Mouse (Mus musculus): Measurements from ENCODE around the gene Tmcc3. TPM values are rescaled to one million over a fixed set of nuclear protein-coding genes. Genes with fewer than 3 reads are reported as not detected.

The Tmcc3 gene
- polyA plus RNA-seq, 1 experiment from 2014 or later: 5.7 TPM

DNA sequence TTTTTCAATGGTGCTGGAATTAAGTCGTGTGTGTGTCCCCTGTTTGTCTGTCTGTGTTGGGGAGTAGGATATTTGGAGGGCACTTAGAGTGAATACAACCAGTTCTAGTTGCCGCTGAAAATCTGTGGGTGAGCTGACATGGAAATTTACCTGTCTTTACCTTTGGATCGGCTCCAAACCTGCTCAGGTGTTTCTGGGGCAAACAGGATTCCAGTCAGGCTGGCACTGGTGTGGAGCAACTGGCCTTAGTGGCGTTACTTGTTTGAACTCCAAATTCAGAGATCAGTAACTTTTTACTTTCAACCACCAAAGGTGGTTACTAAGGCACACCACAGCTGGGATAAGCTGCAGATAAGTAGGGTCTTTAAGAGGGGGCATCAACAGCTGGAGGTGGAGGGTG, 1.4 kb downstream of the Tmcc3 start:
- 88% methylated on average over 4 of the region's 4 CpGs for WGBS
- no peak overlapping the region for H3K4me3 ChIP-seq (ENCODE audit: low read depth, low read length)
- H3K27me3 ChIP-seq (ENCODE audit: control insufficient read depth, insufficient read depth, low read length): peaks cover 7% of the 10 kb centered on the region; the same call in 1 of the 2 replicates
- H3K27ac ChIP-seq (ENCODE audit: low read depth, low read length): no peak overlapping the region
- H3K36me3 ChIP-seq (ENCODE audit: control insufficient read depth, insufficient read depth, low read length): no peaks in the 10 kb centered on the region
- H3K9me3 ChIP-seq (ENCODE audit: control insufficient read depth, low read length): no peaks in the 10 kb centered on the region
- H3K4me1 ChIP-seq (replicated peaks; ENCODE audit: control insufficient read depth, insufficient read depth, low read length): 0 out of 2 replicates have a peak, but pooled peaks cover 2% of the 10 kb centered on the region
- no peak overlapping the region for H3K9ac ChIP-seq (ENCODE audit: low read depth, low read length)
- no peak overlapping the region for H3K4me2 ChIP-seq (replicated peaks; ENCODE audit: low read depth, low read length)
- ATAC-seq (ENCODE audit: low FRiP score): no peak
- DNase-seq (ENCODE audit: low spot score): no peak

DNA sequence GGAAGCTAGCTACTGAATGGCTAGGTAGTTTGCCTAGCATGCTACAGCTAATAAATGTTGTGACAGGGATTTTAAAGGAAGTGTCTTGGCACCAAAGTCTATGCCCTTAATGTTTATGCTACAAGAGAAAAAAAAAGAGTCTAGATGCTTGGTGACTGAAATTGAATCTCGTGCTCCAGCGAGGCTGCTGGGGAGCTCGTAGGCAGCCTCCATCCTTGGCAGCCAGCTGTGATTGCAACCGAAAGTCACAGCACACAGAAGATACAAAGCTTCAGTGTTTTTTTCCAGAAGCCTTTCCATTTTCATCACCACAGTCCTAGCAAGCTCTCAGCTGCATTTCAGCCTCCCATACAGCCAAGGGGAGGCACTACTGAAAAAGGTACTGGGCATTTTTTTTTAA, 6.8 kb downstream of the Tmcc3 start:
- Histone ChIP-seq H3K4me2 (replicated peaks; ENCODE audit: low read depth, low read length) (no peak overlapping the region), H3K9ac (ENCODE audit: low read depth, low read length) (no peak overlapping the region), H3K4me1 (replicated peaks; ENCODE audit: control insufficient read depth, insufficient read depth, low read length) (no peaks in the 10 kb centered on the region), H3K9me3 (ENCODE audit: control insufficient read depth, low read length) (no peaks in the 10 kb centered on the region), H3K27ac (ENCODE audit: low read depth, low read length) (no peak overlapping the region), H3K36me3 (ENCODE audit: control insufficient read depth, insufficient read depth, low read length) (no peaks in the 10 kb centered on the region), H3K27me3 (ENCODE audit: control insufficient read depth, insufficient read depth, low read length) (no peaks in the 10 kb centered on the region), H3K4me3 (ENCODE audit: low read depth, low read length) (no peak overlapping the region)
- WGBS: 54% methylated on average over 4 of the region's 4 CpGs
- DNase-seq (ENCODE audit: low spot score) (no peak), ATAC-seq (ENCODE audit: low FRiP score) (no peak)

DNA sequence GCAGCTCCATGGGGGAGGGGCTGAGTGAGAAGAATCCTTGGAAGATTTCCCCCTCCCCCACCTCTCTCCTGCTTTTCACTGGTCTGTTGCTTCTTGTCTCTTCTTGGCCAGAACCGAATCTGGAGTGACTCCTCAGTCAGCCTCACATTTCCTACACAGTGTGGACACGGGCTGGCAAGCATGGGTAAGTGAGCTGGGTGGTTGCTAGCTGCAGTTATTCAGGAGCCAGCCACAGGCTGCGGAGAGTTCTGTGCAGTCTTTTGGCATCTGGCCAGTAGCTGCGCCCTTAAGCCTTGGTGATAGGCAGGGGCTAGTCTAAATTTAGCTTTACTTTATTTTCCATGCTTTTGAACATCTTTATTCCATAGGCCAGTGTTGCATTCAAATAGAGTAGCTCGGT, 18.2 kb downstream of the Tmcc3 start:
- Histone ChIP-seq H3K4me2 (replicated peaks; ENCODE audit: low read depth, low read length) (no peak overlapping the region), H3K27me3 (ENCODE audit: control insufficient read depth, insufficient read depth, low read length) (no peaks in the 10 kb centered on the region), H3K27ac (ENCODE audit: low read depth, low read length) (no peak overlapping the region), H3K36me3 (ENCODE audit: control insufficient read depth, insufficient read depth, low read length) (no peaks in the 10 kb centered on the region), H3K9me3 (ENCODE audit: control insufficient read depth, low read length) (no peaks in the 10 kb centered on the region; the same call in 1 of the 2 replicates), H3K9ac (ENCODE audit: low read depth, low read length) (no peak overlapping the region), H3K4me3 (ENCODE audit: low read depth, low read length) (no peak overlapping the region), H3K4me1 (replicated peaks; ENCODE audit: control insufficient read depth, insufficient read depth, low read length) (no peaks in the 10 kb centered on the region)
- no peak for DNase-seq (ENCODE audit: low spot score)
- ATAC-seq (ENCODE audit: low FRiP score): no peak
- WGBS: 62% methylated on average over 5 of the region's 5 CpGs

DNA sequence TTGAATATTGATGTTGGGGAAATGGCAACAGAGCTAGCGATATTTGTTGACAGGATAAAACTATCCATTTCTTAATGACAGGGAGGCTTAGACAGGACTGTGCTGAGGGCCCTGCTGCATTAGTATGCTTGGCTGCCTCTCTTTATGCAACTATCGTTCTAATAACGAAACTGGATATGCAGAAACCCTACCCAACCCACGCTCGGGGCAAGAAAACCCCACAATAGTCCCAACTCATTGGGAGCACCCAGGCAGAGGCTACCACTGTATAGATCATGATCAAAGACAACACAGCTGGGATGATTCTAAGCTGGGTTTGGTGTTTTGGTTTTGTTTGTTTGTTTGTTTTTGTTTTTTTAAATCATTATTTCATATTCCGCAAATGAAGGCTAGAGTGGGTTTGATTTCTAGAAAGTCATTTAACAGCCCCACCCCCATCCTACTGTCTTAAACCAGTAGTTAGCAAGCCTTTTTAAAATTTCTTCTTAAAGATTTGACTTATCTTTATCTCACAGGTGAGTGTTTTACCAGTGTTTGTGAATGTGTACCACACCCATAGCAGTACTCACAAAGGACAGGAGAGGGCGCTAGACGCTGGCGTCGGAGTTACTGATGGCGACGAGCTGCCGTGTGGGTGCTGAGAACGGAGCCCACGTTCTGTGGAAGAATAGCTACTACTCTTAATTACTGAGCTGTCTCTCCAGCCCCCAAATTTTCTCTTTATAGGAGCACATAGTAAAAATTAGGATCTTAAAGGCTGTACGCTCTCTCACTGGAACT, 20.8 kb downstream of the Tmcc3 start:
- H3K4me2 ChIP-seq (replicated peaks; ENCODE audit: low read depth, low read length): no peak overlapping the region
- H3K36me3 ChIP-seq (ENCODE audit: control insufficient read depth, insufficient read depth, low read length): no peaks in the 10 kb centered on the region
- no peak overlapping the region for H3K27ac ChIP-seq (ENCODE audit: low read depth, low read length)
- no peak overlapping the region for H3K9ac ChIP-seq (ENCODE audit: low read depth, low read length)
- ATAC-seq (ENCODE audit: low FRiP score): no peak
- DNase-seq (ENCODE audit: low spot score): no peak
- 82% methylated on average over 16 of the region's 16 CpGs for WGBS
- no peaks in the 10 kb centered on the region; the same call in 1 of the 2 replicates for H3K9me3 ChIP-seq (ENCODE audit: control insufficient read depth, low read length)
- H3K4me3 ChIP-seq (ENCODE audit: low read depth, low read length): no peak overlapping the region
- no peaks in the 10 kb centered on the region for H3K4me1 ChIP-seq (replicated peaks; ENCODE audit: control insufficient read depth, insufficient read depth, low read length)
- no peaks in the 10 kb centered on the region for H3K27me3 ChIP-seq (ENCODE audit: control insufficient read depth, insufficient read depth, low read length)

DNA sequence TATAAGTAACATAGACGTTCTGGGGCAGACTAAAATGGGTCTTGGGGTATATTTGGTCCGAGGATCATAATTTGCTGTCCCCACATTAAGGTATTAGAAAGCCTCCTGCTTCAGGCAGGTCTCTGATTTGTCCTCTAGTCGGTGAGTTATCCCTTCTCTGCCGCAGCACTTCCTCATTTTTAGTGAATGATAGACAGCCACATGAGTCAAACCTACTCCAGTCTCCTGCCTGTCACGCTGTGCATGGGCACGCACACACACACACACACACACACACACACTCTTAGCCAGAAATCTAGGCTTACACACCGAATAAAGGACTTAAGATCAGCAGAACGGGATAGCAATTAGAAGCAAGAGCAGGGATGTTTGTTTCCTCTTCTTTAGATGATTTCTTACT, 21.6 kb downstream of the Tmcc3 start:
- H3K27ac ChIP-seq (ENCODE audit: low read depth, low read length): no peak overlapping the region
- no peaks in the 10 kb centered on the region for H3K27me3 ChIP-seq (ENCODE audit: control insufficient read depth, insufficient read depth, low read length)
- 91% methylated on average over 8 of the region's 8 CpGs for WGBS
- no peak for DNase-seq (ENCODE audit: low spot score)
- H3K4me2 ChIP-seq (replicated peaks; ENCODE audit: low read depth, low read length): no peak overlapping the region
- no peaks in the 10 kb centered on the region; the same call in 1 of the 2 replicates for H3K9me3 ChIP-seq (ENCODE audit: control insufficient read depth, low read length)
- H3K4me3 ChIP-seq (ENCODE audit: low read depth, low read length): no peak overlapping the region
- H3K36me3 ChIP-seq (ENCODE audit: control insufficient read depth, insufficient read depth, low read length): no peaks in the 10 kb centered on the region
- no peaks in the 10 kb centered on the region for H3K4me1 ChIP-seq (replicated peaks; ENCODE audit: control insufficient read depth, insufficient read depth, low read length)
- no peak for ATAC-seq (ENCODE audit: low FRiP score)
- H3K9ac ChIP-seq (ENCODE audit: low read depth, low read length): no peak overlapping the region

DNA sequence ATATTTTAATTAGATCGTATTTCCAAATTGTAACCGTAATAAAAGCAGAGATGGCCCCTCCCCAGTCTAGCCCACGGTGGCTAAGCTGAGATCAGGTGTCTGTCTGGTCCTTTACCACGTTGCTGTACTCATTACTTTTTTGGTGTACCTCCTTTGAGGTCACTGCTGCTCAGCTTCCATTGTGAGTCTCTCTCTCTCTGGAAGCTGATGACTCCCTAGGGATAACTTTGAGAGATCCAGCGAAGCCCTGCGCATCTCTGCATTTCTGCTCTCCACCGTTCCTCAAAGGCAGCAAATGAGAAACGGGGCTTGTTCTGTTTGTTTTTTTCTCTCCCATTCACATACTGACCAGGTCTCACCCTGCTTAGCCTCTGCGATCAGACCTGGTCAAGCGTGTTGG, 23.3 kb downstream of the Tmcc3 start:
- ATAC-seq (ENCODE audit: low FRiP score): no peak
- H3K9me3 ChIP-seq (ENCODE audit: control insufficient read depth, low read length): no peaks in the 10 kb centered on the region
- 81% methylated on average over 10 of the region's 10 CpGs for WGBS

DNA sequence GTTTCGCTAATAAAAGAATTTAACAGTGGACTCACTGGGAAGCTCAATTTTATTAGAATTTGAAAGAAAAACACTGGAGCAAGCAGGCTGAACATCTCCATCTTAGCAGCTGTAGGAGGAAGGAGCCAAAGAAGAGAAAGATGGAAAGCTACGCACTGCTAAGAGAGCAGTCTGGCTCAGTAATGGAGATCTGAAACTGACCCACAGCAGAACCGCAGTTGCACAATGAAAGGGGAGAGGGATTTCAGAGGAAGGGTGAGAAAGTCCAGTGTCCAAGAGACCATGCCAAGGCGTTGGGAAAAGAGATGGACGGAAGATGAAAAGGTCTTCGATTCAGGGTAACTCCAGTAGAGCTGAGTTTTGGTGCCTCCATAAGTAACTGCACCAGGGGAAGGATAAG, 24.3 kb downstream of the Tmcc3 start:
- ATAC-seq (ENCODE audit: low FRiP score): no peak
- Histone ChIP-seq H3K36me3 (ENCODE audit: control insufficient read depth, insufficient read depth, low read length) (no peaks in the 10 kb centered on the region), H3K27me3 (ENCODE audit: control insufficient read depth, insufficient read depth, low read length) (no peaks in the 10 kb centered on the region), H3K27ac (ENCODE audit: low read depth, low read length) (no peak overlapping the region), H3K9ac (ENCODE audit: low read depth, low read length) (no peak overlapping the region), H3K4me1 (replicated peaks; ENCODE audit: control insufficient read depth, insufficient read depth, low read length) (no peaks in the 10 kb centered on the region), H3K4me2 (replicated peaks; ENCODE audit: low read depth, low read length) (no peak overlapping the region), H3K9me3 (ENCODE audit: control insufficient read depth, low read length) (no peaks in the 10 kb centered on the region), H3K4me3 (ENCODE audit: low read depth, low read length) (no peak overlapping the region)
- no peak for DNase-seq (ENCODE audit: low spot score)
- WGBS: 93% methylated on average over 6 of the region's 6 CpGs

More for the DNA sequence above, 23.3 kb downstream of the Tmcc3 start:
- no peaks in the 10 kb centered on the region for H3K4me1 ChIP-seq (replicated peaks; ENCODE audit: control insufficient read depth, insufficient read depth, low read length)
- no peak overlapping the region for H3K27ac ChIP-seq (ENCODE audit: low read depth, low read length)
- no peaks in the 10 kb centered on the region for H3K27me3 ChIP-seq (ENCODE audit: control insufficient read depth, insufficient read depth, low read length)
- DNase-seq (ENCODE audit: low spot score): no peak
- no peak overlapping the region for H3K4me2 ChIP-seq (replicated peaks; ENCODE audit: low read depth, low read length)
- no peaks in the 10 kb centered on the region for H3K36me3 ChIP-seq (ENCODE audit: control insufficient read depth, insufficient read depth, low read length)
- H3K4me3 ChIP-seq (ENCODE audit: low read depth, low read length): no peak overlapping the region
- no peak overlapping the region for H3K9ac ChIP-seq (ENCODE audit: low read depth, low read length)

DNA sequence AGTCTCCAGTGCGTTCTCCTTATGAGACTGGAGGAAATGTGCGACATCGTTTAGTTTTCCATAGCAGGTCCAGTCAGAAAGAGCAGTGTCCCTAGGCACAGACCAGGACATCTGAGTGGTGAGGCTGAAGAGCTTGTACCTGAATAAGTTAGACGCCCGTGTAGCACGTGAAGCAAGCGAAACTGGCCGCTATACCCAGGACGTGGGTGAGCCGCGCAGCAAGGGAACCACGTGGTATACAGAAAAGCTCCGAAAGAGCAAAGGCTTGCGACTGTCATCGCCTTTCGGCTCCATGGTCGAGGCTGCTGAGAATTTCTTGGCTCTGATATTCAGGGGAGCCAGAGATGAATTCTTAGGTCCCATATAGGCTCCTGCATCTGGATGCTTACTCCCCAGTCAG, 29.8 kb downstream of the Tmcc3 start:
- no peak overlapping the region for H3K27ac ChIP-seq (ENCODE audit: low read depth, low read length)
- no peaks in the 10 kb centered on the region for H3K9me3 ChIP-seq (ENCODE audit: control insufficient read depth, low read length)
- no peak overlapping the region for H3K9ac ChIP-seq (ENCODE audit: low read depth, low read length)
- no peak overlapping the region for H3K4me2 ChIP-seq (replicated peaks; ENCODE audit: low read depth, low read length)
- H3K27me3 ChIP-seq (ENCODE audit: control insufficient read depth, insufficient read depth, low read length): no peaks in the 10 kb centered on the region
- no peaks in the 10 kb centered on the region for H3K4me1 ChIP-seq (replicated peaks; ENCODE audit: control insufficient read depth, insufficient read depth, low read length)
- WGBS: 72% methylated on average over 17 of the region's 17 CpGs
- DNase-seq (ENCODE audit: low spot score): no peak
- no peaks in the 10 kb centered on the region for H3K36me3 ChIP-seq (ENCODE audit: control insufficient read depth, insufficient read depth, low read length)
- no peak overlapping the region for H3K4me3 ChIP-seq (ENCODE audit: low read depth, low read length)
- ATAC-seq (ENCODE audit: low FRiP score): no peak

DNA sequence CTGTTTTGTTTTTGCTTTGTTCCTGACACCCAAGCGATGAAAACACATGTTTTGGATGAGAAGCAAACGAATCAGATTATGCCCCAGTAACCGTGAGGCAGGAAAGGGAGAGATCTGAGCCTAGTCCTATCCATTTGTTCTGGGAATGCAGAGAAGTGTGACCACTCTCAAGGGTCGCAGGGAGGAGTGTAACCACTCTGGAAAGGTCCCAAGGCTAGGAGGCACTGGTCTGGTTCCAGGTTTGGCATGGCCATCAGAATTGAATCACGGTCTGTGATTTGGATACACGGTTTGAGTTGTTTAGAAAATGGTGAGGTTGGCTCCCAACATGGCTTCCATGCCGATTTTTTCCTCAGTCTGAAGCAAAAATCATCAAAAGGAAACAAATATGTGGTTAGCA, 30.5 kb downstream of the Tmcc3 start:
- WGBS: 74% methylated on average over 7 of the region's 7 CpGs
- Histone ChIP-seq H3K4me2 (replicated peaks; ENCODE audit: low read depth, low read length) (no peak overlapping the region), H3K9ac (ENCODE audit: low read depth, low read length) (no peak overlapping the region), H3K9me3 (ENCODE audit: control insufficient read depth, low read length) (no peaks in the 10 kb centered on the region), H3K27me3 (ENCODE audit: control insufficient read depth, insufficient read depth, low read length) (no peaks in the 10 kb centered on the region), H3K36me3 (ENCODE audit: control insufficient read depth, insufficient read depth, low read length) (no peaks in the 10 kb centered on the region), H3K27ac (ENCODE audit: low read depth, low read length) (no peak overlapping the region), H3K4me1 (replicated peaks; ENCODE audit: control insufficient read depth, insufficient read depth, low read length) (no peaks in the 10 kb centered on the region), H3K4me3 (ENCODE audit: low read depth, low read length) (no peak overlapping the region)
- DNase-seq (ENCODE audit: low spot score) (no peak), ATAC-seq (ENCODE audit: low FRiP score) (no peak)
